ENCODE assay signal across 15 mouse cellular contexts in genomic region chr12:100956028-100956427, GRCm38 (mm10). TPM values are rescaled to one million over a fixed set of nuclear protein-coding genes. Genes with fewer than 3 reads are reported as not detected.
DNase-seq lines count a peak whose midpoint lies in the region; ATAC-seq lines count a peak whose summit lies in the region.
"Had no signal": no experiment of that assay in that cellular context is flagged by ENCODE, and none has a peak within 500 bp of the region (broad histone marks: within the 10 kb centered on the region; RNA-seq: fewer than 3 reads in every experiment).

No protein-coding gene starts in this region.

- no peaks in the 10 kb centered on the region for H3K9me3 ChIP-seq in heart, embryonic 11.5 days (replicated peaks; ENCODE audit: control insufficient read depth, low read length)
- no peaks in the 10 kb centered on the region for H3K9me3 ChIP-seq in liver, embryonic 16.5 days (replicated peaks; ENCODE audit: control insufficient read depth, low read length)
- H3K9me3 ChIP-seq: embryonic facial prominence, embryonic 13.5 days; heart, embryonic 13.5 days had no signal

- peak overlapping the region; percentile 82 for H3K27ac ChIP-seq in heart, embryonic 11.5 days (ENCODE audit: low read depth, low read length)
- peak overlapping the region; percentile 98 for H3K27ac ChIP-seq in liver, embryonic 16.5 days (ENCODE audit: low read length)
- H3K27ac ChIP-seq: embryonic facial prominence, embryonic 13.5 days; heart, embryonic 13.5 days had no signal

- H3K4me1 ChIP-seq in heart, embryonic 11.5 days (ENCODE audit: control insufficient read depth, insufficient read depth, low read length): peaks cover 9% of the 10 kb centered on the region
- peaks cover 75% of the 10 kb centered on the region for H3K4me1 ChIP-seq in liver, embryonic 16.5 days (ENCODE audit: control insufficient read depth, low read depth, low read length)

- DNase-seq in heart, postnatal 4 days: no peak
- peak; percentile 67 for DNase-seq in spleen, adult 12 weeks (ENCODE audit: low spot score)
- no peak for DNase-seq in spleen, adult 18-20 months
- DNase-seq in right cerebral cortex, adult 2 months (ENCODE audit: low spot score in 2 of 2): no peak
- no peak for DNase-seq in embryo, embryonic 10.5 days (ENCODE audit: low spot score)
- DNase-seq in embryo, embryonic 10 days (ENCODE audit: low spot score): no peak
- DNase-seq: adrenal gland, adult 8-10 months; cerebellum, adult 8-10 months; right cerebral cortex, adult 18-20 months had no signal

- 66% methylated on average over 2 of the region's 2 CpGs for WGBS in heart, embryonic 11.5 days (ENCODE audit: insufficient replicate concordance)
- 26% methylated on average over 2 of the region's 2 CpGs for WGBS in liver, embryonic 16.5 days (ENCODE audit: insufficient replicate concordance)

- no peak overlapping the region for H3K9ac ChIP-seq in heart, embryonic 11.5 days (ENCODE audit: low read depth, low read length)
- H3K9ac ChIP-seq in liver, embryonic 16.5 days (ENCODE audit: low read depth, low read length): peak overlapping the region; percentile 61
- H3K9ac ChIP-seq: embryonic facial prominence, embryonic 13.5 days had no signal

- H3K4me3 ChIP-seq in heart, embryonic 11.5 days (ENCODE audit: low read depth, low read length): no peak overlapping the region
- peak overlapping the region; percentile 19 for H3K4me3 ChIP-seq in liver, embryonic 16.5 days (ENCODE audit: low read depth, low read length)
- H3K4me3 ChIP-seq: embryonic facial prominence, embryonic 13.5 days; heart, embryonic 13.5 days had no signal

- peak overlapping the region; percentile 12; the same call in 1 of the 2 replicates for H3K4me2 ChIP-seq in heart, embryonic 11.5 days
- H3K4me2 ChIP-seq in liver, embryonic 16.5 days (ENCODE audit: low read depth, low read length): peak overlapping the region; percentile 59
- H3K4me2 ChIP-seq: embryonic facial prominence, embryonic 13.5 days; heart, embryonic 13.5 days had no signal

- no peaks in the 10 kb centered on the region for H3K36me3 ChIP-seq in heart, embryonic 11.5 days (ENCODE audit: control insufficient read depth, insufficient read depth, low read length)
- 0 out of 2 replicates have a peak, but pooled peaks cover 6% of the 10 kb centered on the region for H3K36me3 ChIP-seq in liver, embryonic 16.5 days (ENCODE audit: control insufficient read depth, insufficient read depth)
- H3K36me3 ChIP-seq: embryonic facial prominence, embryonic 13.5 days; heart, embryonic 13.5 days had no signal

- ATAC-seq in heart, embryonic 11.5 days (replicated peaks; ENCODE audit: insufficient number of reproducible peaks, low FRiP score, low TSS enrichment): peak; percentile 70; the same call in 1 of the 2 replicates
- peak; percentile 79 for ATAC-seq in liver, embryonic 16.5 days (ENCODE audit: low read depth)
- ATAC-seq: inflammation-experienced regulatory T-cells, adult 6 months; Patski had no signal

- peaks cover 66% of the 10 kb centered on the region for H3K27me3 ChIP-seq in heart, embryonic 11.5 days (ENCODE audit: control insufficient read depth, insufficient read depth, low read length)
- no peaks in the 10 kb centered on the region for H3K27me3 ChIP-seq in liver, embryonic 16.5 days (ENCODE audit: control insufficient read depth, insufficient read depth, low read depth, low read length)
- H3K27me3 ChIP-seq: embryonic facial prominence, embryonic 13.5 days; Patski had no signal

RNA-seq across cellular contexts. Expression of gene Gpr68, which starts 48.0 kb away (rescaled TPM):
- polyA plus RNA-seq in heart, embryonic 11.5 days (2014; fragmentation: Nextera tagmentation; extraction: Ambion mirVana): 3.2 and 4.2 TPM in 2 replicates
- total RNA-seq in heart, postnatal 4 days (2021): 1 to 10 TPM; 2.4 to 2.8 TPM
- polyA plus RNA-seq in liver, embryonic 16.5 days (2015; fragmentation: Nextera tagmentation; extraction: Ambion mirVana): 0.04 and 0.08 TPM in 2 replicates
